Mouse (Mus musculus): ENCODE results near the gene Wdhd1. TPM values are rescaled to one million over a fixed set of nuclear protein-coding genes. Genes with fewer than 3 reads are reported as not detected.

Wdhd1 gene
- polyA plus RNA-seq, 1 experiment from 2014 or later = 4.6 TPM

- ATAC-seq = 0 out of 2 replicates have a peak, but pooled peaks have one; percentile 12
- no peak overlapping the region for H3K4me2 ChIP-seq (replicated peaks; ENCODE audit: low read depth)
- no peak for TF ChIP-seq CTCF (IDR thresholded peaks at IDR 0.05; ENCODE audit: low read depth)
- H3K27ac ChIP-seq (ENCODE audit: low read depth, low read length) = peak overlapping the region; percentile 46; the same call in 1 of the 2 replicates
- WGBS = 70% methylated on average over 1 of the region's 1 CpGs
- H3K9ac ChIP-seq (ENCODE audit: low read depth, low read length) = no peak overlapping the region
- H3K27me3 ChIP-seq (replicated peaks; ENCODE audit: control insufficient read depth, insufficient read depth, low read length) = no peaks in the 10 kb centered on the region
- no peak overlapping the region for H3K4me3 ChIP-seq (ENCODE audit: low read depth, low read length)
- H3K4me1 ChIP-seq (replicated peaks; ENCODE audit: control insufficient read depth, insufficient read depth, low read length) = peaks cover 6% of the 10 kb centered on the region; the same call in 1 of the 2 replicates
- H3K9me3 ChIP-seq (ENCODE audit: control insufficient read depth) = no peaks in the 10 kb centered on the region
- peaks cover 34% of the 10 kb centered on the region for H3K36me3 ChIP-seq (ENCODE audit: control insufficient read depth, insufficient read depth)
Observed at GRCm38 (mm10) chr14:47309061-47309460, 32.4 kb upstream of the Wdhd1 start.

- Histone ChIP-seq H3K4me3 (ENCODE audit: low read depth, low read length) (no peak overlapping the region), H3K27me3 (replicated peaks; ENCODE audit: control insufficient read depth, insufficient read depth, low read length) (no peaks in the 10 kb centered on the region), H3K4me1 (replicated peaks; ENCODE audit: control insufficient read depth, insufficient read depth, low read length) (peaks cover 8% of the 10 kb centered on the region; the same call in 1 of the 2 replicates), H3K36me3 (ENCODE audit: control insufficient read depth, insufficient read depth) (peaks cover 23% of the 10 kb centered on the region), H3K9me3 (ENCODE audit: control insufficient read depth) (no peaks in the 10 kb centered on the region), H3K4me2 (replicated peaks; ENCODE audit: low read depth) (no peak overlapping the region), H3K27ac (ENCODE audit: low read depth, low read length) (no peak overlapping the region), H3K9ac (ENCODE audit: low read depth, low read length) (no peak overlapping the region)
- TF ChIP-seq CTCF (IDR thresholded peaks at IDR 0.05; ENCODE audit: low read depth) = no peak
- ATAC-seq = peak; percentile 55; the same call in 1 of the 2 replicates
- 57% methylated on average over 3 of the region's 3 CpGs for WGBS
Observed at GRCm38 (mm10) chr14:47307669-47308068, 31.0 kb upstream of the Wdhd1 start.

GRCm38 (mm10) chr14:47305933-47306332 is 29.3 kb upstream of the Wdhd1 start:
- no peak for ATAC-seq
- TF ChIP-seq CTCF (IDR thresholded peaks at IDR 0.05; ENCODE audit: low read depth) = no peak
- Histone ChIP-seq H3K9ac (ENCODE audit: low read depth, low read length) (no peak overlapping the region), H3K36me3 (ENCODE audit: control insufficient read depth, insufficient read depth) (peaks cover 19% of the 10 kb centered on the region), H3K9me3 (ENCODE audit: control insufficient read depth) (no peaks in the 10 kb centered on the region), H3K4me1 (replicated peaks; ENCODE audit: control insufficient read depth, insufficient read depth, low read length) (peaks cover 8% of the 10 kb centered on the region; the same call in 1 of the 2 replicates), H3K27me3 (replicated peaks; ENCODE audit: control insufficient read depth, insufficient read depth, low read length) (no peaks in the 10 kb centered on the region), H3K4me2 (replicated peaks; ENCODE audit: low read depth) (no peak overlapping the region), H3K4me3 (ENCODE audit: low read depth, low read length) (no peak overlapping the region), H3K27ac (ENCODE audit: low read depth, low read length) (peak overlapping the region; percentile 23; the same call in 1 of the 2 replicates)
- WGBS = 74% methylated on average over 4 of the region's 4 CpGs

- ATAC-seq = peak; percentile 36; the same call in 1 of the 2 replicates
Observed at GRCm38 (mm10) chr14:47304814-47305405, 28.3 kb upstream of the Wdhd1 start.

GRCm38 (mm10) chr14:47302885-47303680 is 26.4 kb upstream of the Wdhd1 start:
- H3K4me2 ChIP-seq (replicated peaks; ENCODE audit: low read depth) = 0 out of 2 replicates have a peak overlapping the region, but pooled peaks have one; percentile 6
- ATAC-seq = no peak
- no peak overlapping the region for H3K9ac ChIP-seq (ENCODE audit: low read depth, low read length)
- H3K9me3 ChIP-seq (ENCODE audit: control insufficient read depth) = no peaks in the 10 kb centered on the region
- no peak overlapping the region for H3K4me3 ChIP-seq (ENCODE audit: low read depth, low read length)
- peaks cover 8% of the 10 kb centered on the region; the same call in 1 of the 2 replicates for H3K4me1 ChIP-seq (replicated peaks; ENCODE audit: control insufficient read depth, insufficient read depth, low read length)
- H3K27ac ChIP-seq (ENCODE audit: low read depth, low read length) = peak overlapping the region; percentile 60
- TF ChIP-seq CTCF (IDR thresholded peaks at IDR 0.05; ENCODE audit: low read depth) = no peak
- peaks cover 5% of the 10 kb centered on the region; the same call in 1 of the 2 replicates for H3K36me3 ChIP-seq (ENCODE audit: control insufficient read depth, insufficient read depth)
- H3K27me3 ChIP-seq (replicated peaks; ENCODE audit: control insufficient read depth, insufficient read depth, low read length) = no peaks in the 10 kb centered on the region
- WGBS = 59% methylated on average over 14 of the region's 14 CpGs

More at GRCm38 (mm10) chr14:47304814-47305405, 28.3 kb upstream of the Wdhd1 start:
- Histone ChIP-seq H3K9ac (ENCODE audit: low read depth, low read length) (no peak overlapping the region), H3K4me3 (ENCODE audit: low read depth, low read length) (no peak overlapping the region), H3K4me2 (replicated peaks; ENCODE audit: low read depth) (no peak overlapping the region), H3K27me3 (replicated peaks; ENCODE audit: control insufficient read depth, insufficient read depth, low read length) (no peaks in the 10 kb centered on the region), H3K9me3 (ENCODE audit: control insufficient read depth) (no peaks in the 10 kb centered on the region), H3K4me1 (replicated peaks; ENCODE audit: control insufficient read depth, insufficient read depth, low read length) (peaks cover 8% of the 10 kb centered on the region; the same call in 1 of the 2 replicates), H3K36me3 (ENCODE audit: control insufficient read depth, insufficient read depth) (peaks cover 11% of the 10 kb centered on the region), H3K27ac (ENCODE audit: low read depth, low read length) (no peak overlapping the region)
- no peak for TF ChIP-seq CTCF (IDR thresholded peaks at IDR 0.05; ENCODE audit: low read depth)
- WGBS = 73% methylated on average over 6 of the region's 6 CpGs

- Histone ChIP-seq H3K27ac (ENCODE audit: low read depth, low read length) (peak overlapping the region; percentile 96), H3K27me3 (replicated peaks; ENCODE audit: control insufficient read depth, insufficient read depth, low read length) (no peaks in the 10 kb centered on the region), H3K9me3 (ENCODE audit: control insufficient read depth) (no peaks in the 10 kb centered on the region), H3K9ac (ENCODE audit: low read depth, low read length) (peak overlapping the region; percentile 98), H3K4me2 (replicated peaks; ENCODE audit: low read depth) (peak overlapping the region; percentile 78), H3K4me1 (replicated peaks; ENCODE audit: control insufficient read depth, insufficient read depth, low read length) (no peaks in the 10 kb centered on the region), H3K4me3 (ENCODE audit: low read depth, low read length) (peak overlapping the region; percentile 88), H3K36me3 (ENCODE audit: control insufficient read depth, insufficient read depth) (peaks cover 5% of the 10 kb centered on the region; the same call in 1 of the 2 replicates)
- no peak for TF ChIP-seq CTCF (IDR thresholded peaks at IDR 0.05; ENCODE audit: low read depth)
- peak; percentile 12; the same call in 1 of the 2 replicates for ATAC-seq
- under 1% methylated on average over 15 of the region's 15 CpGs for WGBS
Observed at GRCm38 (mm10) chr14:47298819-47299261, 22.2 kb upstream of the Wdhd1 start.

Measured in intestine, postnatal 0 days (tissue).